Mouse (Mus musculus) midbrain, embryonic 14.5 days (tissue): ENCODE data around the gene Tac2. TPM values are rescaled to one million over a fixed set of nuclear protein-coding genes. Genes with fewer than 3 reads are reported as not detected.

ENCODE experiments used
- ATAC-seq: fragments of 200-750 bp; cut with Nextera tagmentation; 2 replicates; pipeline ENCODE4 v1.8.0; 2017; ENCODE audit warnings: moderate number of reproducible peaks, moderate library complexity; ENCODE audit not compliant: low FRiP score, low TSS enrichment
- DNase-seq: peaks from one replicate; pipeline ENCODE4 v3.0.0-alpha.2; 2015
- H3K27ac ChIP-seq: fragments of 300-500 bp; sonication (generic); replicated peaks from 2 replicates; pipeline ENCODE4 v1.5.1; 2014; ENCODE audit warnings: mild to moderate bottlenecking, low read depth, low read length, moderate library complexity
- H3K27me3 ChIP-seq: fragments of 300-500 bp; sonication (generic); 2 replicates; pipeline ENCODE4 v1.6.1; 2014; ENCODE audit warnings: low read length, control low read depth, mixed read lengths; ENCODE audit not compliant: control insufficient read depth, insufficient read depth
- H3K36me3 ChIP-seq: fragments of 300-500 bp; sonication (generic); 2 replicates; pipeline ENCODE4 v1.6.1; 2014; ENCODE audit warnings: low read length, control low read depth; ENCODE audit not compliant: control insufficient read depth, insufficient read depth
- H3K4me1 ChIP-seq: fragments of 300-500 bp; sonication (generic); 2 replicates; pipeline ENCODE4 v1.6.1; 2014; ENCODE audit warnings: mild to moderate bottlenecking, antibody characterized with exemption, low read length, control low read depth; ENCODE audit not compliant: control insufficient read depth, insufficient read depth
- H3K4me2 ChIP-seq: fragments of 300-500 bp; sonication (generic); 2 replicates; pipeline ENCODE4 v1.6.1; 2014; ENCODE audit warnings: mild to moderate bottlenecking, low read length, moderate library complexity
- H3K4me3 ChIP-seq: fragments of 300-500 bp; sonication (generic); replicated peaks from 2 replicates; pipeline ENCODE4 v1.5.1; 2014; ENCODE audit warnings: low read depth, low read length
- H3K9ac ChIP-seq: fragments of 300-500 bp; sonication (generic); replicated peaks from 2 replicates; pipeline ENCODE4 v1.6.1; 2014; ENCODE audit warnings: mild to moderate bottlenecking, low read length, moderate library complexity
- H3K9me3 ChIP-seq: fragments of 300-500 bp; sonication (generic); 2 replicates; pipeline ENCODE4 v1.6.1; 2016; ENCODE audit warnings: low read length, control low read depth, mixed read lengths; ENCODE audit not compliant: control insufficient read depth
- WGBS: fragments of 180-500 bp; shearing (Covaris S2); extraction: QIAGEN DNeasy Blood & Tissue Kit; methylation state at CpG from one replicate; pipeline ENCODE4 v1.1.7; 2014; 5-methylcytosine and 5-hydroxymethylcytosine counted together
- polyA plus RNA-seq: library from polyadenylated mRNA; unstranded; fragments of >200 nt; fragmentation: Nextera tagmentation; extraction: Ambion mirVana; gene quantifications from 2 replicates; pipeline ENCODE4 v1.2.1, GENCODE M21; 2014

Tac2 gene
- not detected in 2 replicates for polyA plus RNA-seq

DNA sequence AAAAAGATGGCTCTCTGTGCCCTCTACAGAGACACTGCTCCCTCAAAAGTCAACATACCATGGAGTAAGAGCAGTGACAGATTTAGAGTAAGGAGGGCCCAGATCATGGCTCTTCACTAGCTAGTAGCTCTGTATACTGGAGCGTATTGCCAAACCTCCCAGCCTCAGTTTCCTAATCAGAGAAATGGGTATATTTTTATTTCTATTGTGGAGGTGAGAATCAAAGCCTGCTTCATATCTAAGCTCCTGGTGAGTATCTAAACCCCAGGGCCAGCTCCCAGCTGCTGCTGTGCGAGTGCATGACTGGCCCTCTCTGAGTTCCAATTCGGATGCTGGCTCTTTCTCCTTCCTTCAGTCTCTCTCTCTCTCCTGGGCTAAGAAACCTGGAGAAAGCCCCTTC, at the start of gene Tac2:
Tac2 (plus strand) TSS at position 301 of the 400 bp plus-strand sequence.
- WGBS: 82% methylated on average over 3 of the region's 3 CpGs
- H3K27ac ChIP-seq: no peak within 1 kb of the TSS
- peaks cover 22% of the 10 kb centered on the region for H3K4me1 ChIP-seq
- DNase-seq (no peak), ATAC-seq (no peak)
- H3K4me2 ChIP-seq: no peak within 1 kb of the TSS
- H3K9me3 ChIP-seq: no peaks in the 10 kb centered on the region
- no peak within 1 kb of the TSS for H3K4me3 ChIP-seq
- H3K27me3 ChIP-seq: no peaks in the 10 kb centered on the region
- H3K9ac ChIP-seq: no peak within 1 kb of the TSS
- H3K36me3 ChIP-seq: no peaks in the 10 kb centered on the region

DNA sequence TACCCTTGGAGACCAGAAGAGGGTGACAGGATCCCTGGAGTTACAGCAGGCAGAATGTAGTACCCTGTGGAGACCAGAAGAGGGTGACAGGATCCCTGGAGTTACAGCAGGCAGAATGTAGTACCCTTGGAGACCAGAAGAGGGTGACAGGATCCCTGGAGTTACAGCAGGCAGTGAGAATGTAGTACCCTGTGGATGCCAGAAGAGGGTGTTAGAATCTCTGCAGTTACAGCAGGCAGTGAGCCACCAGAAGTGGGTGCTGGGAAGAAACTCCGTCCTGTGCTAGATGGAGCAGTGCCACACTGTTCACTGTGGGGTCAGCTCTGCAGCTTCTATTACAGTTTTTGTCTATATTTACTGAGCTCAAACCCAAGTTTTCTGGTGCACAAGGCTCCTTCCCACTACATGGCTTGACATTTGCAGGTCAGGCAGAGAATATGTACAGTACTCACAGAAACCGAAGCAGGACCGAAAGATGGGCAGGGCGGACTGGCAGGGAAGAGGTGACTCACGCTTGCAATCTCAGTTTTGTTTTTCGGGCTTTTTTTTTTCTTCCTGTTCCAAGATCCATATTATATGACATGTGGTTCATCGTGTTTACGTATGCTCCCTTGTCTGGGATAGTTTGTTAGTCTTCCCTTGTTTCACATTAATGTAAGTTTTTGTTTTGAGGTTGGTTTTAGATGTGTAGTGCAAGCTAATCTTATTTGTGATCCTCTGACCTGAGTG, 49.3 kb upstream of the Tac2 start:
- no peak overlapping the region for H3K9ac ChIP-seq
- no peak overlapping the region for H3K4me3 ChIP-seq
- WGBS: 89% methylated on average over 8 of the region's 8 CpGs
- H3K4me1 ChIP-seq: peaks cover 3% of the 10 kb centered on the region; the same call in 1 of the 2 replicates
- no peaks in the 10 kb centered on the region for H3K9me3 ChIP-seq
- ATAC-seq (no peak), DNase-seq (peak; percentile 86)
- no peaks in the 10 kb centered on the region for H3K27me3 ChIP-seq
- H3K36me3 ChIP-seq: no peaks in the 10 kb centered on the region
- no peak overlapping the region for H3K27ac ChIP-seq
- no peak overlapping the region for H3K4me2 ChIP-seq

- Histone ChIP-seq H3K4me2 (peak overlapping the region; percentile 67), H3K9ac (no peak overlapping the region; the same call in 1 of the 2 replicates), H3K4me3 (peak overlapping the region; percentile 66), H3K9me3 (no peaks in the 10 kb centered on the region), H3K4me1 (peaks cover 3% of the 10 kb centered on the region; the same call in 1 of the 2 replicates), H3K27me3 (no peaks in the 10 kb centered on the region), H3K27ac (no peak overlapping the region), H3K36me3 (no peaks in the 10 kb centered on the region)
- ATAC-seq: no peak
- WGBS: 56% methylated on average over 5 of the region's 5 CpGs
- DNase-seq: no peak
Observed at GRCm38 (mm10) chr10:127675859-127676398, 48.3 kb upstream of the Tac2 start.

- Histone ChIP-seq H3K4me1 (peaks cover 3% of the 10 kb centered on the region; the same call in 1 of the 2 replicates), H3K27me3 (no peaks in the 10 kb centered on the region), H3K27ac (0 out of 2 replicates have a peak overlapping the region, but pooled peaks have one; percentile 20), H3K36me3 (no peaks in the 10 kb centered on the region), H3K9ac (peak overlapping the region; percentile 72), H3K4me3 (peak overlapping the region; percentile 66), H3K4me2 (peak overlapping the region; percentile 98), H3K9me3 (no peaks in the 10 kb centered on the region)
- ATAC-seq (peak; percentile 98), DNase-seq (peak; percentile 99)
- under 1% methylated on average over 68 of the region's 71 CpGs for WGBS
Observed at GRCm38 (mm10) chr10:127676691-127677548, 47.4 kb upstream of the Tac2 start.

GRCm38 (mm10) chr10:127677591-127678336, 46.5 kb upstream of the Tac2 start:
- DNase-seq: peak; percentile 84
- Histone ChIP-seq H3K36me3 (no peaks in the 10 kb centered on the region), H3K27ac (no peak overlapping the region), H3K9me3 (no peaks in the 10 kb centered on the region), H3K4me1 (peaks cover 3% of the 10 kb centered on the region; the same call in 1 of the 2 replicates), H3K4me2 (peak overlapping the region; percentile 98), H3K9ac (peak overlapping the region; percentile 72), H3K27me3 (no peaks in the 10 kb centered on the region), H3K4me3 (peak overlapping the region; percentile 66)
- 14% methylated on average over 14 of the region's 14 CpGs for WGBS
- no peak for ATAC-seq

DNA sequence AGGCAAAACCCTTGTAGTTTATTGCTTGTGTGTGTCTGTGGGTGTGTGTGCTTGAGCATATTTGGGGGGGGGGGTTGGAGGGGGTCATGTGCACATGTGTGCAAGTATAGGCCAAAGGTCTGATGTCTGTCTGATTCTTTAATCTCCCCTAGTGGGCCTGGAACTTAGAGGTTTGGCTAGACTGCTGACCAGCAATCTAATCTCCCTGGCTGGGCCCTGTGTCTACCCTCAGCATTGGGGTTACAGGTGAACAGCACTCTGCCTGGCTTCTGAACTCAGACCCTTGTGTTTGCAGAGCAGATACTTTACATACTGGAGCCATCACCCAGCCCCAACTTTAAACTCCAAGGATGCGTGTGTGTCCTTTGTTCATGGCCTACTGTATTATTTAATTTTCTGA, 45.1 kb upstream of the Tac2 start:
- Histone ChIP-seq H3K27me3 (no peaks in the 10 kb centered on the region), H3K36me3 (no peaks in the 10 kb centered on the region), H3K9ac (no peak overlapping the region), H3K9me3 (no peaks in the 10 kb centered on the region), H3K27ac (no peak overlapping the region), H3K4me3 (no peak overlapping the region), H3K4me1 (peaks cover 3% of the 10 kb centered on the region; the same call in 1 of the 2 replicates), H3K4me2 (no peak overlapping the region)
- no peak for ATAC-seq
- DNase-seq: no peak
- WGBS: 91% methylated on average over 1 of the region's 1 CpGs

- H3K4me2 ChIP-seq: no peak overlapping the region
- H3K36me3 ChIP-seq: no peaks in the 10 kb centered on the region
- H3K4me3 ChIP-seq: no peak overlapping the region
- WGBS: 98% methylated on average over 3 of the region's 3 CpGs
- DNase-seq (no peak), ATAC-seq (no peak)
- no peaks in the 10 kb centered on the region for H3K27me3 ChIP-seq
- no peak overlapping the region for H3K9ac ChIP-seq
- H3K4me1 ChIP-seq: peaks cover 3% of the 10 kb centered on the region; the same call in 1 of the 2 replicates
- H3K9me3 ChIP-seq: no peaks in the 10 kb centered on the region
- no peak overlapping the region for H3K27ac ChIP-seq
Observed at GRCm38 (mm10) chr10:127679881-127680280, 44.4 kb upstream of the Tac2 start.

DNA sequence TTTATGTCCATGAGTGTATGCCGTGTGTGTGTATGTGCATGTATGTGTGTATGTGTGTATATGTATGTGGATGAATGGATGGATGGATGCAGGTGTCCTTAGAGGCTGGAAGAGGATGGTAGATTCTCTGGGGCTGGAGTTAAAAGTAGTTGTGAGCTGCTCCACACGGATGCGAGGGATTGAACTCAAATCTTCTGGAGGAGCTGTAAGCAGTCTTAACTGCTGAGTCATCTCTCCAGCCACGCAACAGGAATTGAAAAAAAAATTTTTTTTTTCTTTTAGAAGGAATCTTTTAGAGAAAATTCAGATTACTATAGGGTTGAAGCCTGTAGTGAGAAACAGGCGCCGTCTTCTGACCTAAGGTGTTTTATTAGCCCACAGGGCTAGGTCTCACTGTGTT, 41.4 kb upstream of the Tac2 start:
- Histone ChIP-seq H3K9me3 (no peaks in the 10 kb centered on the region), H3K4me1 (no peaks in the 10 kb centered on the region), H3K4me2 (no peak overlapping the region), H3K36me3 (no peaks in the 10 kb centered on the region), H3K4me3 (no peak overlapping the region), H3K27me3 (no peaks in the 10 kb centered on the region), H3K9ac (no peak overlapping the region), H3K27ac (no peak overlapping the region)
- WGBS: 95% methylated on average over 6 of the region's 6 CpGs
- DNase-seq: no peak
- no peak for ATAC-seq
